Mouse (Mus musculus) CH12.LX (cell line): ENCODE measurements around the gene Gm6614. TPM values are rescaled to one million over a fixed set of nuclear protein-coding genes. Genes with fewer than 3 reads are reported as not detected.

Experiments used
- DNase-seq: peaks from one replicate; pipeline ENCODE4 v3.0.0-alpha.2; 2013; ENCODE audit errors: extremely low read depth
- H3K27ac ChIP-seq: 2 replicates; pipeline ENCODE4 v1.5.1; 2012; ENCODE audit warnings: low read depth, mild to moderate bottlenecking, control low read depth, moderate library complexity; ENCODE audit not compliant: insufficient read depth
- H3K27me3 ChIP-seq: replicated peaks from 2 replicates; pipeline ENCODE3; 2012; ENCODE audit warnings: inconsistent platforms
- H3K36me3 ChIP-seq, 2 experiments: replicated peaks in 1 of 2; 2 replicates each; pipeline versions ENCODE3 to v1.6.1; 2012; ENCODE audit warnings: inconsistent platforms in 1 of 2, low read length in 1 of 2, mild to moderate bottlenecking in 1 of 2, mixed read lengths in 1 of 2, moderate library complexity in 1 of 2; ENCODE audit not compliant: control insufficient read depth in 1 of 2, insufficient read depth in 1 of 2
- H3K4me1 ChIP-seq, 2 experiments: 2 replicates each; pipeline ENCODE4 v1.6.1; 2012; ENCODE audit warnings: inconsistent platforms in 1 of 2, moderate library complexity in 1 of 2; ENCODE audit not compliant: insufficient read depth in 2 of 2, control insufficient read depth in 1 of 2
- H3K4me2 ChIP-seq: 2 replicates; pipeline ENCODE4 v1.6.1; 2012; ENCODE audit warnings: low read depth, mild to moderate bottlenecking, control low read depth; ENCODE audit not compliant: poor library complexity, insufficient read depth, severe bottlenecking
- H3K4me3 ChIP-seq, 3 experiments: fragments of 150-350 bp in 1 of 3; sonication (generic) in 1 of 3; replicated peaks in 1 of 3; 2 replicates each; pipeline versions ENCODE3 to v1.5.1; 2011 to 2012; ENCODE audit warnings: low read depth in 2 of 3, low read length in 2 of 3, mild to moderate bottlenecking in 2 of 3, moderate library complexity in 2 of 3, control low read depth in 1 of 3, improper control_type of control experiment in 1 of 3, inconsistent platforms in 1 of 3, mixed read lengths in 1 of 3; ENCODE audit not compliant: poor library complexity in 1 of 3
- H3K79me2 ChIP-seq: replicated peaks from 2 replicates; pipeline ENCODE4 v1.6.1; 2012; ENCODE audit warnings: mild to moderate bottlenecking, moderate library complexity; ENCODE audit not compliant: control insufficient read depth, poor library complexity, insufficient read depth, severe bottlenecking; ENCODE audit errors: extremely low read depth
- H3K9ac ChIP-seq: 2 replicates; pipeline ENCODE4 v1.6.1; 2012; ENCODE audit warnings: low read depth, mild to moderate bottlenecking, control low read depth, moderate library complexity; ENCODE audit not compliant: insufficient read depth
- H3K9me3 ChIP-seq: replicated peaks from 2 replicates; pipeline ENCODE3; 2012; ENCODE audit warnings: low read length, inconsistent platforms, mixed read lengths
- BHLHE40 ChIP-seq: IDR thresholded peaks from 2 replicates; pipeline ENCODE4 v1.6.1; 2011; ENCODE audit warnings: mild to moderate bottlenecking, low read depth, low read length, improper control_type of control experiment
- CHD1 ChIP-seq: IDR thresholded peaks from 2 replicates; pipeline ENCODE4 v1.6.1; 2012; ENCODE audit warnings: low read depth, low read length, improper control_type of control experiment, inconsistent platforms
- CHD2 ChIP-seq: IDR thresholded peaks from 2 replicates; pipeline ENCODE4 v1.6.1; 2011; ENCODE audit warnings: low read length, improper control_type of control experiment
- CTCF ChIP-seq, 2 experiments: IDR thresholded peaks in 1 of 2; conservative IDR thresholded peaks in 1 of 2; 2 replicates each; pipeline ENCODE4 v1.5.1; 2011 to 2012; ENCODE audit warnings: low read depth in 2 of 2, low read length in 2 of 2, improper control_type of control experiment in 1 of 2, inconsistent platforms in 1 of 2, mild to moderate bottlenecking in 1 of 2, moderate library complexity in 1 of 2
- E2F4 ChIP-seq: IDR thresholded peaks from 2 replicates; pipeline ENCODE4 v1.6.1; 2011; ENCODE audit warnings: low read depth, low read length, improper control_type of control experiment; ENCODE audit not compliant: insufficient replicate concordance
- ELF1 ChIP-seq: IDR thresholded peaks from 2 replicates; pipeline ENCODE4 v1.6.1; 2014; ENCODE audit warnings: low read depth, mild to moderate bottlenecking, inconsistent platforms, low read length, improper control_type of control experiment
- EP300 ChIP-seq: IDR thresholded peaks from 2 replicates; pipeline ENCODE4 v1.6.1; 2011; ENCODE audit warnings: low read length, improper control_type of control experiment
- JUN ChIP-seq: IDR thresholded peaks from 2 replicates; pipeline ENCODE4 v1.6.1; 2011; ENCODE audit warnings: low read depth, mild to moderate bottlenecking, low read length, improper control_type of control experiment, moderate library complexity; ENCODE audit not compliant: insufficient read depth
- MAZ ChIP-seq: IDR thresholded peaks from 2 replicates; pipeline ENCODE4 v1.6.1; 2012; ENCODE audit warnings: low read depth, mild to moderate bottlenecking, inconsistent platforms, low read length, improper control_type of control experiment, moderate library complexity
- MEF2A ChIP-seq: IDR thresholded peaks from 2 replicates; pipeline ENCODE4 v1.6.1; 2014; ENCODE audit warnings: low read depth, mild to moderate bottlenecking, inconsistent platforms, low read length, improper control_type of control experiment, borderline replicate concordance
- MXI1 ChIP-seq: IDR thresholded peaks from 2 replicates; pipeline ENCODE4 v1.6.1; 2011; ENCODE audit warnings: mild to moderate bottlenecking, low read depth, low read length, improper control_type of control experiment
- NELFE ChIP-seq: IDR thresholded peaks from 2 replicates; pipeline ENCODE4 v1.6.1; 2011; ENCODE audit warnings: low read depth, low read length, improper control_type of control experiment
- PAX5 ChIP-seq: IDR thresholded peaks from 2 replicates; pipeline ENCODE4 v1.6.1; 2012; ENCODE audit warnings: low read length, inconsistent platforms, mixed read lengths
- POLR2A ChIP-seq: IDR thresholded peaks from 2 replicates; pipeline ENCODE4 v1.6.1; 2011; ENCODE audit warnings: low read depth, mild to moderate bottlenecking, improper control_type of control experiment, low read length
- RAD21 ChIP-seq: IDR thresholded peaks from 2 replicates; pipeline ENCODE4 v1.6.1; 2011; ENCODE audit warnings: low read depth, mild to moderate bottlenecking, low read length, improper control_type of control experiment, moderate library complexity
- RCOR1 ChIP-seq: conservative IDR thresholded peaks from 2 replicates; pipeline ENCODE4 v1.6.1; 2012; ENCODE audit warnings: low read depth, mild to moderate bottlenecking, inconsistent platforms, low read length, improper control_type of control experiment
- SIN3A ChIP-seq: IDR thresholded peaks from 2 replicates; pipeline ENCODE4 v1.6.1; 2012; ENCODE audit warnings: low read length, improper control_type of control experiment, inconsistent platforms
- SMC3 ChIP-seq: IDR thresholded peaks from 2 replicates; pipeline ENCODE4 v1.6.1; 2011; ENCODE audit warnings: low read depth, low read length, improper control_type of control experiment
- TBP ChIP-seq: conservative IDR thresholded peaks from 2 replicates; pipeline ENCODE4 v1.6.1; 2011; ENCODE audit warnings: low read depth, low read length, improper control_type of control experiment
- TCF12 ChIP-seq: IDR thresholded peaks from 2 replicates; pipeline ENCODE4 v1.6.1; 2014; ENCODE audit warnings: low read depth, mild to moderate bottlenecking, inconsistent platforms, low read length, improper control_type of control experiment
- UBTF ChIP-seq: IDR thresholded peaks from 2 replicates; pipeline ENCODE4 v1.6.1; 2012; ENCODE audit warnings: low read depth, mild to moderate bottlenecking, inconsistent platforms, low read length, improper control_type of control experiment, moderate library complexity
- USF2 ChIP-seq: conservative IDR thresholded peaks from 2 replicates; pipeline ENCODE4 v1.6.1; 2011; ENCODE audit warnings: low read depth, low read length, improper control_type of control experiment
- ZC3H11A ChIP-seq: IDR thresholded peaks from 2 replicates; pipeline ENCODE4 v1.6.1; 2012; ENCODE audit warnings: low read depth, mild to moderate bottlenecking, inconsistent platforms, low read length, improper control_type of control experiment
- ZKSCAN1 ChIP-seq: IDR thresholded peaks from 2 replicates; pipeline ENCODE4 v1.6.1; 2012; ENCODE audit warnings: low read depth, inconsistent platforms, low read length, improper control_type of control experiment, borderline replicate concordance
- ZNF384 ChIP-seq: IDR thresholded peaks from 2 replicates; pipeline ENCODE4 v1.6.1; 2012; ENCODE audit warnings: low read depth, low read length, improper control_type of control experiment, inconsistent platforms
- dilution Hi-C: fragments of 300-500 bp; cut with MboI; formaldehyde crosslinking; loops from 2 replicates; pipeline ENCODE4 v1.14.3; 2020; ENCODE audit warnings: low sequenced_read_pairs; ENCODE audit not compliant: extremely low pct_unique_long_range_greater_than_20kb, extremely low pct_ligation_motif_present
- in situ Hi-C: fragments of 300-500 bp; cut with MboI; formaldehyde crosslinking; loops from 3 replicates; pipeline ENCODE4 v1.14.3; 2019; ENCODE audit warnings: low sequenced_read_pairs, low pct_ligation_motif_present, low pct_unique_long_range_greater_than_20kb, mixed read lengths
- polyA plus RNA-seq: library from polyadenylated mRNA; unstranded; fragments of >175 nt; gene quantifications from 2 replicates; pipeline ENCODE4 v1.2.1, GENCODE M21; 2012; ENCODE audit warnings: low read depth; ENCODE audit not compliant: insufficient read length
- total RNA-seq, 2 experiments: library from RNA; depleted of rRNA; stranded (reverse); fragments of 300-350 nt in 1 of 2; fragments of >200 nt in 1 of 2; gene quantifications; 2 replicates each; pipeline ENCODE4 v1.2.3; 2012 to 2014

The Gm6614 gene
- total and polyA plus RNA-seq, 3 experiments: not detected

DNA sequence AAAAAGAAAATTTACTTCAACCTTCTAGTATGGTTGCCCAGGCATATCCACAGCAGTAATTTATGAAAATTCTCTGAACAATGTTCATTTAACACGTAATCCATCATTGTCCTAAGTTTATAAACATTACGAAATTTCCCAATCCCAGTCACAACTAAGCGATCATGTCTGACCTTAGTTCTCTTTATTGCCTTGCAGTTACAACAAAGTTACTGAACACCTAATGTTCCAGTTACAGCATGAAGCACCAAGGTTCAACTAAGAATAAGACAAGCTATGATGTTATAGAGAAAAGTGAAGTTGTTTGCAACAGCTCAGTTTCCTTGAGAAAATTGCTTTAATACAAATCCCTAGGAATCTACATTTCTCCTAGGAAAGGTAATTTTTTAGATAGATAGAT, 10.5 kb upstream of the Gm6614 start:
- TF ChIP-seq SIN3A: no peak
- TF ChIP-seq MXI1: no peak
- TF ChIP-seq RCOR1: no peak
- TF ChIP-seq RAD21: no peak
- no peak for TF ChIP-seq CTCF (conservative IDR thresholded peaks at IDR 0.05 in 1 of 2, IDR thresholded peaks at IDR 0.05 in 1 of 2; ENCODE audit: low read depth in 2 of 2, low read length in 2 of 2)
- TF ChIP-seq BHLHE40: no peak
- no peak for TF ChIP-seq MEF2A
- no peak for TF ChIP-seq CHD1
- no peak for TF ChIP-seq USF2
- TF ChIP-seq JUN: no peak
- TF ChIP-seq ZNF384: no peak
- TF ChIP-seq CHD2: no peak
- TF ChIP-seq POLR2A: no peak
- TF ChIP-seq SMC3: no peak
- no peak for TF ChIP-seq NELFE
- TF ChIP-seq TBP: no peak
- no peak for TF ChIP-seq EP300
- no peak for TF ChIP-seq ELF1
- TF ChIP-seq E2F4: no peak
- Histone ChIP-seq H3K4me3 (no peak overlapping the region), H3K9ac (no peak overlapping the region), H3K36me3 (no peaks in the 10 kb centered on the region), H3K4me2 (no peak overlapping the region), H3K27me3 (no peaks in the 10 kb centered on the region), H3K79me2 (no peaks in the 10 kb centered on the region), H3K27ac (no peak overlapping the region), H3K9me3 (peaks cover 24% of the 10 kb centered on the region), H3K4me1 (no peaks in the 10 kb centered on the region)
- dilution Hi-C loops (no loop called here), in situ Hi-C loops (no loop called here)
- DNase-seq: no peak

DNA sequence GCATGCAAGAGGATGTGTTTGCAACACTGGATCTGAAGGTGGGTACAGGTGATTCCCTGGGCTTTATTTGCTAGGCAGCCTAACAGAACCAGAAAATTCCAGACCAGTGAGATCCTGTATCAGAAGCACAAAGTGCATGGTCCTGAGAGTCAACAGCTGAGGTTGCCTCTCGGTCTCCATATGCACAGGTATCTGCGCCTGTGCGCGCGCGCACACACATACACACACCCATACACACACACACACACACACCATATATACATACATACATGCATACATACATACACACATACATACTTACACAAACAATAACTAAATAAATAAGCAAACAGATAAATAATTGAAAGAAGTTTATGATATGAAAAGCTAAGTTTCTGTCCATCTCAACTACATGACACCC, 24.4 kb downstream of the Gm6614 start:
- H3K4me2 ChIP-seq: no peak overlapping the region
- TF ChIP-seq RCOR1 (no peak), TCF12 (no peak), MAZ (no peak), CHD1 (no peak), ZC3H11A (no peak), UBTF (no peak), MEF2A (no peak), SMC3 (no peak), PAX5 (no peak), ZKSCAN1 (no peak), CTCF (conservative IDR thresholded peaks at IDR 0.05 in 1 of 2, IDR thresholded peaks at IDR 0.05 in 1 of 2; ENCODE audit: low read depth in 2 of 2, low read length in 2 of 2) (no peak), JUN (no peak), ELF1 (no peak)
- dilution Hi-C loops (no loop called here), in situ Hi-C loops (no loop called here)
- H3K27ac ChIP-seq: no peak overlapping the region
- H3K9me3 ChIP-seq: peaks cover 40% of the 10 kb centered on the region
- no peak overlapping the region for H3K4me3 ChIP-seq
- no peaks in the 10 kb centered on the region for H3K79me2 ChIP-seq
- no peaks in the 10 kb centered on the region for H3K36me3 ChIP-seq
- no peak for DNase-seq
- no peaks in the 10 kb centered on the region for H3K27me3 ChIP-seq
- no peaks in the 10 kb centered on the region for H3K4me1 ChIP-seq
- no peak overlapping the region for H3K9ac ChIP-seq
